8 mouse cellular contexts compared by ENCODE assay signal in the genomic region with DNA sequence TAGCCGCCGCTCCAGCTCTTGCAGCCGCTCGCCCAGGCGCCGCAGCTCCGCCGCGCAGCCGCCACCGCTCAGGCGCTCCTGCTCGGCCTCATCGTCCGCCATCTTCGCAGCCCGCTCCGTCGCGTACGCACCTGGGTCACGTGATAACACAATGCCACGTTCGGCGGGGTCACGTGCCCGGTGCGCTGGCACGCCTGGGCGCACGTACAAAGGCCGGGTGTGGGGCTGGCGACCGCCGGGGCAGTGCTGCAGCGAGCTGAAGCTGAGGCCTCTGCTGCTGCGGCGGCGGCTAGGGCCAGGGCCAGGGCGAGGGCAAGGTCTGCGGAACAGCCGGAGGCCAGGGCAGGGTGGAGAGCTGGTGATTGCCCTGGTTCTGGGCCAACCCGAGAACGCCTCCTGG. TPM values are rescaled to one million over a fixed set of nuclear protein-coding genes. Genes with fewer than 3 reads are reported as not detected.
DNase-seq lines count a peak whose midpoint lies in the region; ATAC-seq lines count a peak whose summit lies in the region.

A gene (minus strand): TSS at position 143 of the 400 bp plus-strand sequence.

- peak; percentile 88 to 89 for DNase-seq in CD8-positive naive resting alpha-beta T cell, adult 2 months (ENCODE audit: low read depth in 2 of 2, low spot score in 2 of 2)
- peak; percentile 73 for DNase-seq in c-Kit-negative CD71-positive TER-119-positive erythroid progenitor cells, embryonic 14.5 days (ENCODE audit: low read depth, low spot score)
- peak; percentile 25 for DNase-seq in fat pad, adult 2 months (ENCODE audit: extremely low read depth, low read depth, low spot score)
- DNase-seq in kidney, postnatal 10 days = peak; percentile 96
- DNase-seq in naive thymus-derived CD4-positive, alpha-beta T cell, adult 2 months (ENCODE audit: low read depth) = peak; percentile 92
- peak; percentile 95 for DNase-seq in splenic B cell, adult 2 months (ENCODE audit: low read depth, low spot score)

- no peaks in the 10 kb centered on the region for H3K27me3 ChIP-seq in heart, embryonic 13.5 days (replicated peaks)
- H3K27me3 ChIP-seq in liver, embryonic 12.5 days (replicated peaks) = no peaks in the 10 kb centered on the region
- H3K27me3 ChIP-seq in splenic B cell, adult 2 months (ENCODE audit: control insufficient read depth, insufficient read depth, low read length, poor library complexity, severe bottlenecking) = no peaks in the 10 kb centered on the region

- peak within 1 kb of the TSS; percentile 99 for H3K9ac ChIP-seq in heart, embryonic 13.5 days
- H3K9ac ChIP-seq in liver, embryonic 12.5 days = peak within 1 kb of the TSS; percentile 94

- 0% methylated on average over 42 of the region's 44 CpGs for WGBS in heart, embryonic 13.5 days
- WGBS in liver, embryonic 12.5 days (ENCODE audit: insufficient replicate concordance) = 0% methylated on average over 39 of the region's 44 CpGs

- peak; percentile 88 for ATAC-seq in heart, embryonic 13.5 days (ENCODE audit: extremely low read depth, insufficient number of reproducible peaks, low FRiP score, low TSS enrichment)
- ATAC-seq in liver, embryonic 12.5 days = peak; percentile 85

- H3K36me3 ChIP-seq in heart, embryonic 13.5 days = peaks cover 15% of the 10 kb centered on the region
- H3K36me3 ChIP-seq in liver, embryonic 12.5 days = peaks cover 8% of the 10 kb centered on the region; the same call in 1 of the 2 replicates
- no peaks in the 10 kb centered on the region for H3K36me3 ChIP-seq in splenic B cell, adult 2 months (ENCODE audit: control insufficient read depth, insufficient read depth, low read length, poor library complexity, severe bottlenecking)

- peaks cover 43% of the 10 kb centered on the region for H3K4me1 ChIP-seq in heart, embryonic 13.5 days
- peaks cover 44% of the 10 kb centered on the region for H3K4me1 ChIP-seq in liver, embryonic 12.5 days

- H3K27ac ChIP-seq in heart, embryonic 13.5 days (replicated peaks) = peak within 1 kb of the TSS; percentile 99
- peak within 1 kb of the TSS; percentile 96 for H3K27ac ChIP-seq in liver, embryonic 12.5 days

- H3K9me3 ChIP-seq in heart, embryonic 13.5 days = no peaks in the 10 kb centered on the region
- H3K9me3 ChIP-seq in liver, embryonic 12.5 days (replicated peaks) = no peaks in the 10 kb centered on the region

- peak within 1 kb of the TSS; percentile 98 for H3K4me3 ChIP-seq in heart, embryonic 13.5 days
- peak within 1 kb of the TSS; percentile 93 for H3K4me3 ChIP-seq in liver, embryonic 12.5 days

- peak within 1 kb of the TSS; percentile 88 for H3K4me2 ChIP-seq in heart, embryonic 13.5 days
- peak within 1 kb of the TSS; percentile 83 for H3K4me2 ChIP-seq in liver, embryonic 12.5 days

RNA-seq across cellular contexts. Expression of the gene that starts here (rescaled TPM):
- polyA plus RNA-seq in heart, embryonic 13.5 days (2015; fragmentation: Nextera tagmentation; extraction: Ambion mirVana) = 11.3 and 12.2 TPM in 2 replicates
- polyA plus RNA-seq in liver, embryonic 12.5 days (2016; fragmentation: Nextera tagmentation; extraction: Ambion mirVana) = 7.1 and 7.9 TPM in 2 replicates

Comparison
In these comparisons a context has a peak if more than half of its experiments do, and no peak if none do; other contexts are left out.
1. Peak in every context shown above with its lines: DNase-seq, ATAC-seq, H3K4me3 ChIP-seq and H3K27ac ChIP-seq.
2. DNase-seq: peak in every context shown above with its lines; median percentile 96 in kidney, postnatal 10 days; 95 in splenic B cell, adult 2 months; 92 in naive thymus-derived CD4-positive, alpha-beta T cell, adult 2 months; 88 in CD8-positive naive resting alpha-beta T cell, adult 2 months; 73 in c-Kit-negative CD71-positive TER-119-positive erythroid progenitor cells, embryonic 14.5 days; 25 in fat pad, adult 2 months.